In the genomic region with DNA sequence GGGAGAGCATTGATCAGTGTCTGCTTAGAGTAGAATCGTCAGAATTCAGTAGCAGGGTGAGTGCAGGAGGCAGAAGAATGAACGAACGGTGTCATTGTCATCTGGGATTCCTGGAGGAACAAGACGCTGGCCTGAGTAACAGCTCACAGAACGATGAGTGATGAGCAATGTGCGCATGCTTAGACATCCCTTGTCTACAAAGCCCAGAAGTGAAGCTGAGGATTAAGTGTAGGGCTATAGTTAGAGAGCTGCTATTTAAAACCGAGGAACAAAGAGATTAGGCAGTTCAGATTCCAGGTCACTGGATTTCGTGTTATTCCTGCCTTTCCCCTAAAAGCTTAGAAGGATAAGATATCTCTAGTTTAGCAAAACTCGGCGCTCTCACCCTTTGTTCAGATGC, we compare ENCODE assay signal across 13 mouse cellular contexts.
"Had no signal": no experiment of that assay in that cellular context is flagged by ENCODE, and none has a peak within 500 bp of the region (broad histone marks: within the 10 kb centered on the region; RNA-seq: fewer than 3 reads in every experiment).

No protein-coding gene starts in this region.

- DNase-seq: kidney, postnatal 10 days; kidney, postnatal 4 days; lung, adult 18-20 months; right cerebral cortex, postnatal 4 days; spleen, adult 18-20 months; thymus, adult 18-20 months; thymus, postnatal 14 days had no signal

- H3K27me3 ChIP-seq: limb, embryonic 13.5 days; midbrain, embryonic 13.5 days; neural tube, embryonic 15.5 days had no signal

- H3K9ac ChIP-seq: limb, embryonic 13.5 days; liver, embryonic 14.5 days; midbrain, embryonic 13.5 days; neural tube, embryonic 15.5 days had no signal

- H3K27ac ChIP-seq: layer of hippocampus, adult 2 months; limb, embryonic 13.5 days; liver, embryonic 14.5 days; midbrain, embryonic 13.5 days; neural tube, embryonic 15.5 days had no signal

- H3K4me3 ChIP-seq: layer of hippocampus, adult 2 months; limb, embryonic 13.5 days; midbrain, embryonic 13.5 days; myocyte; neural tube, embryonic 15.5 days had no signal

- ATAC-seq: midbrain, embryonic 13.5 days had no signal

- H3K4me1 ChIP-seq: limb, embryonic 13.5 days; midbrain, embryonic 13.5 days; neural tube, embryonic 15.5 days had no signal

- H3K36me3 ChIP-seq: limb, embryonic 13.5 days; midbrain, embryonic 13.5 days; neural tube, embryonic 15.5 days had no signal

- H3K4me2 ChIP-seq: limb, embryonic 13.5 days; midbrain, embryonic 13.5 days; neural tube, embryonic 15.5 days had no signal

- H3K9me3 ChIP-seq: limb, embryonic 13.5 days; midbrain, embryonic 13.5 days; neural tube, embryonic 15.5 days had no signal
